ENCODE assay signal across 8 mouse cellular contexts in the genomic region with DNA sequence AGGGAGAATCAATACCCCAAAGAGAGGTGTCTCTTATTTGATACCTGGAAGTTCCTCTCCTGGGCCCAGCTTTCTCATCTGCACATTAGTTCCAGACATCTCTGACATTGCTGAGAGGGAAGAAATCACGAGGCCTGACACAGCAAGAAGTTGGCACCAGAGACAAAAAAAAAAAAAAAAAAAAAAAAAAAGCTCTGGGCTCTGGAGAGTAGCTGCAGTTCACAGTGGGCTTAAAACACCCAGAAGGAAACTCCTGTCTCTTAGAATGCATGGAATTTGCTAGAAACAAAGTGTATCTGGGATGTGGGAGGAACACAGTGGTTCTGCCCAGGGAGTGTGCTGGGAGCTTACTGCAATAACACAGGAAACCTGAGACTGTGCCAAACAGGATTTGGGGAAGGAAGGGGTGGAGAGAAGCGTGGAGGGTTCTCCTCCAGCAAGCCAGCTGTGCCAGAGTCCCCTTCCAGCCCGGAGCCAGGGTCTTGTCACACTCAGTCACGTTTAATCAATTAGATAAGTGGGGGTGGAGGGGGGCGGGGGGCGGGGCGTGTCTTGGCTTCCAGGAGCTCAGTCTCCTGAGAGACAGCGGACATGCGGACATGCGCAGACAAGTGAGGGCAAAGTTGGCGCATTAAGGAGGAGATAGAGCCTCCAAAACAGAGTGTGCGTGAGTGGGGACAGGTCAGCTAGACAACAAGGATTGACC.
DNase-seq lines count a peak whose midpoint lies in the region; ATAC-seq and TF ChIP-seq lines count a peak whose summit lies in the region.

No protein-coding gene starts in this region.

- no peaks in the 10 kb centered on the region for H3K27me3 ChIP-seq in forebrain, embryonic 15.5 days
- no peaks in the 10 kb centered on the region for H3K27me3 ChIP-seq in stomach, postnatal 0 days (ENCODE audit: control insufficient read depth, insufficient read depth, low read length)

- H3K4me2 ChIP-seq in forebrain, embryonic 15.5 days (replicated peaks): no peak overlapping the region
- peak overlapping the region; percentile 37 for H3K4me2 ChIP-seq in stomach, postnatal 0 days (replicated peaks; ENCODE audit: low read depth)

- H3K36me3 ChIP-seq in forebrain, embryonic 15.5 days: peaks cover 8% of the 10 kb centered on the region
- no peaks in the 10 kb centered on the region for H3K36me3 ChIP-seq in stomach, postnatal 0 days (ENCODE audit: control insufficient read depth, insufficient read depth, low read length)

- H3K4me3 ChIP-seq in forebrain, embryonic 15.5 days: no peak overlapping the region
- no peak overlapping the region for H3K4me3 ChIP-seq in stomach, postnatal 0 days (ENCODE audit: low read depth, low read length)

- no peaks in the 10 kb centered on the region for H3K9me3 ChIP-seq in forebrain, embryonic 15.5 days
- H3K9me3 ChIP-seq in stomach, postnatal 0 days (ENCODE audit: control insufficient read depth, low read length): no peaks in the 10 kb centered on the region

- ATAC-seq in forebrain, embryonic 15.5 days (replicated peaks): peak; percentile 55
- peak; percentile 75 for ATAC-seq in stomach, postnatal 0 days (ENCODE audit: low FRiP score, low TSS enrichment)

- DNase-seq in MEL-GATA-1-ER (ENCODE audit: extremely low read depth, low read depth): peak; percentile 32
- DNase-seq in adrenal gland, adult 8-10 months: peak; percentile 75
- DNase-seq in heart, postnatal 25 days (ENCODE audit: low spot score): peak; percentile 84
- peak; percentile 74 to 85 for DNase-seq in kidney, postnatal 4 days
- DNase-seq in lung, postnatal 4 days: peak; percentile 85 to 92
- DNase-seq in stomach, postnatal 0 days (ENCODE audit: low spot score): peak; percentile 72
- DNase-seq in T-cell, adult 2 months (ENCODE audit: low spot score): no peak

- WGBS in forebrain, embryonic 15.5 days: 29% methylated on average over 12 of the region's 12 CpGs
- WGBS in stomach, postnatal 0 days: 5% methylated on average over 12 of the region's 12 CpGs

- no peak for TF ChIP-seq EP300 in stomach, postnatal 0 days (optimal IDR thresholded peaks at IDR 0.05)

- no peak overlapping the region for H3K9ac ChIP-seq in forebrain, embryonic 15.5 days (replicated peaks)
- 0 out of 2 replicates have a peak overlapping the region, but pooled peaks have one; percentile 2 for H3K9ac ChIP-seq in stomach, postnatal 0 days (ENCODE audit: low read length)

- intact Hi-C loops in heart, postnatal 25 days (cut with DNase I): loop anchor here (1.0 kb wide), 1 partner anchor 18 kb away; no protein-coding TSS in a partner anchor

- peaks cover 30% of the 10 kb centered on the region for H3K4me1 ChIP-seq in forebrain, embryonic 15.5 days
- 0 out of 2 replicates have a peak, but pooled peaks cover 2% of the 10 kb centered on the region for H3K4me1 ChIP-seq in stomach, postnatal 0 days (replicated peaks; ENCODE audit: control insufficient read depth, insufficient read depth)

- no peak for TF ChIP-seq CTCF in stomach, postnatal 0 days (IDR thresholded peaks at IDR 0.05; ENCODE audit: low read depth)

- H3K27ac ChIP-seq in forebrain, embryonic 15.5 days (replicated peaks): peak overlapping the region; percentile 68
- H3K27ac ChIP-seq in stomach, postnatal 0 days (replicated peaks): peak overlapping the region; percentile 65
